ENCODE assay signal across 8 mouse cellular contexts in genomic region chr8:121874031-121874430, GRCm38 (mm10). TPM values are rescaled to one million over a fixed set of nuclear protein-coding genes. Genes with fewer than 3 reads are reported as not detected.
DNase-seq lines count a peak whose midpoint lies in the region; ATAC-seq and TF ChIP-seq lines count a peak whose summit lies in the region.

No protein-coding gene starts in this region.

- TF ChIP-seq CTCF in spleen, adult 2 months (IDR thresholded peaks at IDR 0.05; ENCODE audit: extremely low read depth, insufficient read depth, insufficient read length, insufficient replicate concordance), result peak; percentile 31; the same call in 1 of the 2 replicates

- no peak overlapping the region for H3K9ac ChIP-seq in embryonic facial prominence, embryonic 11.5 days (replicated peaks; ENCODE audit: low read length)
- no peak overlapping the region for H3K9ac ChIP-seq in liver, embryonic 11.5 days (ENCODE audit: low read depth, low read length)
- H3K9ac ChIP-seq in forebrain, embryonic 15.5 days (replicated peaks), result no peak overlapping the region

- no peaks in the 10 kb centered on the region; the same call in 1 of the 2 replicates for H3K4me1 ChIP-seq in embryonic facial prominence, embryonic 11.5 days (ENCODE audit: control insufficient read depth, insufficient read depth, low read length)
- H3K4me1 ChIP-seq in liver, embryonic 11.5 days (replicated peaks; ENCODE audit: control insufficient read depth, insufficient read depth, low read length), result peaks cover 17% of the 10 kb centered on the region
- no peaks in the 10 kb centered on the region for H3K4me1 ChIP-seq in spleen, adult 2 months (ENCODE audit: control insufficient read depth, insufficient read depth, insufficient read length)
- H3K4me1 ChIP-seq in forebrain, embryonic 15.5 days, result 0 out of 2 replicates have a peak, but pooled peaks cover 4% of the 10 kb centered on the region

- ATAC-seq in embryonic facial prominence, embryonic 11.5 days (replicated peaks; ENCODE audit: insufficient number of reproducible peaks, low FRiP score, low TSS enrichment, low read depth), result no peak
- ATAC-seq in liver, embryonic 11.5 days (replicated peaks; ENCODE audit: low FRiP score), result peak; percentile 55; the same call in 1 of the 2 replicates
- ATAC-seq in megakaryocyte, adult 5-6 weeks (ENCODE audit: poor library complexity, severe bottlenecking), result no peak; the same call in 1 of the 2 replicates
- ATAC-seq in forebrain, embryonic 15.5 days (replicated peaks), result no peak

- DNase-seq in urinary bladder, postnatal 14 days (ENCODE audit: low spot score), result peak; percentile 69
- DNase-seq in urinary bladder, adult 2 months (ENCODE audit: low spot score), result no peak
- peak; percentile 50 for DNase-seq in embryonic facial prominence, embryonic 11.5 days (ENCODE audit: low spot score)
- DNase-seq in heart, postnatal 4 days, result peak; percentile 79
- peak; percentile 57 for DNase-seq in liver, embryonic 11.5 days (ENCODE audit: low spot score)
- peak in 1 of 2 experiments; percentile 12 for DNase-seq in spleen, adult 2 months (ENCODE audit: low read depth in 1 of 2, low spot score in 2 of 2)

- no peak overlapping the region for H3K4me3 ChIP-seq in embryonic facial prominence, embryonic 11.5 days (ENCODE audit: low read depth, low read length)
- H3K4me3 ChIP-seq in liver, embryonic 11.5 days (ENCODE audit: low read depth, low read length), result no peak overlapping the region
- H3K4me3 ChIP-seq in spleen, adult 2 months (ENCODE audit: extremely low read depth, insufficient read depth, insufficient read length), result no peak overlapping the region
- H3K4me3 ChIP-seq in forebrain, embryonic 15.5 days, result no peak overlapping the region

- WGBS in embryonic facial prominence, embryonic 11.5 days, result 66% methylated on average over 9 of the region's 9 CpGs
- WGBS in liver, embryonic 11.5 days, result 52% methylated on average over 9 of the region's 9 CpGs
- WGBS in spleen, adult 2 months, result 62% methylated on average over 9 of the region's 9 CpGs
- WGBS in forebrain, embryonic 15.5 days, result 74% methylated on average over 9 of the region's 9 CpGs

- no peaks in the 10 kb centered on the region for H3K36me3 ChIP-seq in embryonic facial prominence, embryonic 11.5 days (replicated peaks; ENCODE audit: control insufficient read depth, insufficient read depth, low read depth, low read length)
- no peaks in the 10 kb centered on the region for H3K36me3 ChIP-seq in liver, embryonic 11.5 days (ENCODE audit: control insufficient read depth, insufficient read depth, low read length)
- H3K36me3 ChIP-seq in spleen, adult 2 months (ENCODE audit: control insufficient read depth, insufficient read depth, low read length), result no peaks in the 10 kb centered on the region
- H3K36me3 ChIP-seq in forebrain, embryonic 15.5 days, result no peaks in the 10 kb centered on the region

- no peak overlapping the region for H3K27ac ChIP-seq in embryonic facial prominence, embryonic 11.5 days (replicated peaks; ENCODE audit: low read depth, low read length)
- no peak overlapping the region for H3K27ac ChIP-seq in liver, embryonic 11.5 days (ENCODE audit: low read depth, low read length)
- no peak overlapping the region for H3K27ac ChIP-seq in spleen, adult 2 months (ENCODE audit: insufficient read depth, low read length)
- H3K27ac ChIP-seq in forebrain, embryonic 15.5 days (replicated peaks), result no peak overlapping the region

- TF ChIP-seq POLR2A in spleen, adult 2 months (IDR thresholded peaks at IDR 0.05; ENCODE audit: low read depth, low read length), result no peak

- no peaks in the 10 kb centered on the region for H3K9me3 ChIP-seq in embryonic facial prominence, embryonic 11.5 days (replicated peaks; ENCODE audit: control insufficient read depth, low read length)
- H3K9me3 ChIP-seq in liver, embryonic 11.5 days (ENCODE audit: control insufficient read depth, low read length), result no peaks in the 10 kb centered on the region
- H3K9me3 ChIP-seq in forebrain, embryonic 15.5 days, result no peaks in the 10 kb centered on the region

- H3K4me2 ChIP-seq in embryonic facial prominence, embryonic 11.5 days (ENCODE audit: low read depth, low read length), result no peak overlapping the region
- no peak overlapping the region for H3K4me2 ChIP-seq in liver, embryonic 11.5 days
- no peak overlapping the region for H3K4me2 ChIP-seq in forebrain, embryonic 15.5 days (replicated peaks)

- H3K27me3 ChIP-seq in embryonic facial prominence, embryonic 11.5 days (ENCODE audit: control insufficient read depth, insufficient read depth, low read length), result no peaks in the 10 kb centered on the region
- H3K27me3 ChIP-seq in liver, embryonic 11.5 days (replicated peaks; ENCODE audit: control insufficient read depth, insufficient read depth, low read length), result no peaks in the 10 kb centered on the region
- H3K27me3 ChIP-seq in spleen, adult 2 months (ENCODE audit: control insufficient read depth, insufficient read depth, low read length), result no peaks in the 10 kb centered on the region
- no peaks in the 10 kb centered on the region for H3K27me3 ChIP-seq in forebrain, embryonic 15.5 days

RNA-seq across cellular contexts. Expression of gene Slc7a5, which starts 33.5 kb away (rescaled TPM):
- polyA plus RNA-seq in urinary bladder, adult 2 months (2012; rRNA removed), result 11.0 and 14.1 TPM in 2 replicates
- 17.7 and 19.7 TPM in 2 replicates for polyA plus RNA-seq in embryonic facial prominence, embryonic 11.5 days (2014; fragmentation: Nextera tagmentation; extraction: Ambion mirVana)
- 10 to 100 TPM; 21.5 to 24.5 TPM for total RNA-seq in heart, postnatal 4 days (2021)
- polyA plus RNA-seq in liver, embryonic 11.5 days (2014; fragmentation: Nextera tagmentation; extraction: Ambion mirVana), result 58.2 and 61.5 TPM in 2 replicates
- 41.9 and 45.0 TPM in 2 replicates for polyA plus RNA-seq in spleen, adult 2 months (2012; rRNA removed)
- total RNA-seq in megakaryocyte, adult 5-6 weeks (2015), result 8.7 and 9.3 TPM in 2 replicates
- total RNA-seq in megakaryocyte, adult 5-6 weeks (2017), result 6.5 and 8.5 TPM in 2 replicates
- polyA plus RNA-seq in forebrain, embryonic 15.5 days (2015; fragmentation: Nextera tagmentation; extraction: Ambion mirVana), result 39.2 and 45.8 TPM in 2 replicates

RNA-seq across cellular contexts. Expression of gene Klhdc4, which starts 44.7 kb away (rescaled TPM):
- 19.7 and 20.5 TPM in 2 replicates for polyA plus RNA-seq in urinary bladder, adult 2 months (2012; rRNA removed)
- polyA plus RNA-seq in embryonic facial prominence, embryonic 11.5 days (2014; fragmentation: Nextera tagmentation; extraction: Ambion mirVana), result 43.1 and 45.3 TPM in 2 replicates
- 10 to 100 TPM; 17.8 to 21.9 TPM for total RNA-seq in heart, postnatal 4 days (2021)
- 52.8 and 54.0 TPM in 2 replicates for polyA plus RNA-seq in liver, embryonic 11.5 days (2014; fragmentation: Nextera tagmentation; extraction: Ambion mirVana)
- polyA plus RNA-seq in spleen, adult 2 months (2012; rRNA removed), result 15.8 and 17.6 TPM in 2 replicates
- 12.7 and 17.2 TPM in 2 replicates for total RNA-seq in megakaryocyte, adult 5-6 weeks (2015)
- 38.3 and 43.4 TPM in 2 replicates for total RNA-seq in megakaryocyte, adult 5-6 weeks (2017)
- 45.6 and 46.2 TPM in 2 replicates for polyA plus RNA-seq in forebrain, embryonic 15.5 days (2015; fragmentation: Nextera tagmentation; extraction: Ambion mirVana)
